In the genomic region with DNA sequence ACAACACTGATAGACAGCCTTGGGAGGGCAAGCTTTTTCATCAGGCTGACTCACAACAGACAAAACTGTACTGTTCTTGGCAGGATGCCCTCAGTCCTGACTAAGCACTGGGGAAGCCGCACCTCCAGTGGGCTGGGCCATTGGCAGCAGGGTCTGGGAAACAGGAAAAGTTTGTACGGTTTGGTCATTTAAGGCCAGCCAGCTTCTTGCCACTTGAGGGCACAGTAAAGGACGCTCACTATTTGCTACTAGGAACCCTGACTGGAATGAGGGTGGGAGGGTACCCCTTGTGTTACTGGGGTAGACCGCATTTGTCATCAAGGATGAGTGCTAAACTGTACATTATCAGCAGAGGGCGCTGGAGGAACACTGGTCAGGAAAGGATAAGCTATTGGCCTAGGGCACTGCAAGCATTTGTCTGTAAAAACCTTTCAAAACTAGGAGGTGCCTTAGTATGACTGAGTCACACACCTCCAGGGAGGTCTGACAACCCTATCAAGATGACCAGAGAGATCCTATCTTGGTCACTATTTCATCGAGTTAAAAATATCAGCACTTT, we compare ENCODE assay signal across 8 mouse cellular contexts. TPM values are rescaled to one million over a fixed set of nuclear protein-coding genes. Genes with fewer than 3 reads are reported as not detected.
DNase-seq lines count a peak whose midpoint lies in the region; ATAC-seq and TF ChIP-seq lines count a peak whose summit lies in the region.

No protein-coding gene starts in this region.

- no peak for TF ChIP-seq POLR2A in bone marrow, adult 2 months (IDR thresholded peaks at IDR 0.05; ENCODE audit: borderline replicate concordance, control insufficient read depth, low read depth, low read length)

- peak; percentile 69 for TF ChIP-seq CTCF in bone marrow, adult 2 months (IDR thresholded peaks at IDR 0.05; ENCODE audit: control insufficient read depth, insufficient read depth, low read length)

- 0 out of 2 replicates have a peak overlapping the region, but pooled peaks have one; percentile 6 for H3K4me2 ChIP-seq in embryonic facial prominence, embryonic 15.5 days (replicated peaks)
- H3K4me2 ChIP-seq in kidney, embryonic 14.5 days (replicated peaks; ENCODE audit: low read depth, low read length), result no peak overlapping the region

- 9% methylated on average over 6 of the region's 6 CpGs for WGBS in bone marrow, adult 2 months
- WGBS in embryonic facial prominence, embryonic 15.5 days, result 38% methylated on average over 6 of the region's 6 CpGs
- WGBS in kidney, embryonic 14.5 days, result 33% methylated on average over 6 of the region's 6 CpGs

- ATAC-seq in embryonic facial prominence, embryonic 15.5 days (ENCODE audit: insufficient number of reproducible peaks, low FRiP score, low TSS enrichment, low read depth), result peak; percentile 64
- peak; percentile 78 for ATAC-seq in kidney, embryonic 14.5 days (ENCODE audit: low FRiP score, low TSS enrichment)
- ATAC-seq in monocyte, adult 5-6 weeks (replicated peaks; ENCODE audit: insufficient number of reproducible peaks, low FRiP score, low TSS enrichment, poor library complexity, severe bottlenecking), result peak; percentile 69

- H3K4me1 ChIP-seq in bone marrow, adult 2 months (ENCODE audit: control insufficient read depth, insufficient read depth, low read length), result peaks cover 5% of the 10 kb centered on the region
- peaks cover 20% of the 10 kb centered on the region for H3K4me1 ChIP-seq in embryonic facial prominence, embryonic 15.5 days
- peaks cover 9% of the 10 kb centered on the region; the same call in 1 of the 2 replicates for H3K4me1 ChIP-seq in kidney, embryonic 14.5 days (ENCODE audit: control insufficient read depth, insufficient read depth, low read length)

- H3K9ac ChIP-seq in embryonic facial prominence, embryonic 15.5 days, result no peak overlapping the region
- H3K9ac ChIP-seq in kidney, embryonic 14.5 days (ENCODE audit: low read depth, low read length), result no peak overlapping the region

- H3K9me3 ChIP-seq in embryonic facial prominence, embryonic 15.5 days (replicated peaks), result no peaks in the 10 kb centered on the region
- no peaks in the 10 kb centered on the region for H3K9me3 ChIP-seq in kidney, embryonic 14.5 days (ENCODE audit: control insufficient read depth, low read length)

- H3K27ac ChIP-seq in bone marrow, adult 2 months (ENCODE audit: control insufficient read depth, insufficient read depth, low read depth, low read length, poor library complexity), result peak overlapping the region; percentile 46
- peak overlapping the region; percentile 29 for H3K27ac ChIP-seq in embryonic facial prominence, embryonic 15.5 days (replicated peaks)
- no peak overlapping the region for H3K27ac ChIP-seq in kidney, embryonic 14.5 days (ENCODE audit: low read depth, low read length)

- DNase-seq in 416B (ENCODE audit: low read depth), result peak; percentile 100
- DNase-seq in heart, adult 9 months (ENCODE audit: low spot score in 2 of 2), result peak; percentile 94 to 97
- DNase-seq in liver, result peak; percentile 77
- DNase-seq in spleen, postnatal 4 days (ENCODE audit: low spot score in 2 of 2), result peak; percentile 89 to 93

- H3K36me3 ChIP-seq in embryonic facial prominence, embryonic 15.5 days, result peaks cover 19% of the 10 kb centered on the region
- peaks cover 24% of the 10 kb centered on the region for H3K36me3 ChIP-seq in kidney, embryonic 14.5 days (ENCODE audit: control insufficient read depth, insufficient read depth, low read length)

- H3K4me3 ChIP-seq in bone marrow, adult 2 months (replicated peaks; ENCODE audit: control insufficient read depth, low read depth, low read length), result peak overlapping the region; percentile 48
- H3K4me3 ChIP-seq in embryonic facial prominence, embryonic 15.5 days (replicated peaks), result no peak overlapping the region
- H3K4me3 ChIP-seq in kidney, embryonic 14.5 days (ENCODE audit: low read length), result no peak overlapping the region

- no peaks in the 10 kb centered on the region for H3K27me3 ChIP-seq in embryonic facial prominence, embryonic 15.5 days
- H3K27me3 ChIP-seq in kidney, embryonic 14.5 days (ENCODE audit: control insufficient read depth, insufficient read depth, low read length), result no peaks in the 10 kb centered on the region

RNA-seq across cellular contexts. Expression of a gene that starts 58.8 kb away (rescaled TPM):
- polyA plus RNA-seq in bone marrow, adult 2 months (2011; ENCODE audit: insufficient read depth, insufficient read length, low replicate concordance, missing spikeins), result 0.31 TPM in 1 of 2 replicates, not detected in the other
- polyA plus RNA-seq in embryonic facial prominence, embryonic 15.5 days (2015; fragmentation: Nextera tagmentation; extraction: Ambion mirVana), result 27.4 and 37.2 TPM in 2 replicates
- 1.1 and 1.2 TPM in 2 replicates for polyA plus RNA-seq in kidney, embryonic 14.5 days (2014; fragmentation: Nextera tagmentation; extraction: Ambion mirVana)
- not detected in 3 replicates for total RNA-seq in monocyte, adult 5-6 weeks (2017)

Comparison
In these comparisons a context has a peak if more than half of its experiments do, and no peak if none do; other contexts are left out.
1. RNA of a gene that starts 58.8 kb away (polyA plus RNA-seq): 27.4 to 37.2 TPM in embryonic facial prominence, embryonic 15.5 days; 1.1 to 1.2 TPM in kidney, embryonic 14.5 days and 0.31 TPM in bone marrow, adult 2 months; every median in the first group is over 10 times any median in the second.
2. Peak in every context shown above with its lines, with median percentiles within 50 percentile points of each other: DNase-seq and ATAC-seq.